Mouse (Mus musculus) lung, postnatal 4 days (tissue): Measurements from ENCODE around the gene Golt1b.
"Not testable (repeated sequence)": the region's sequence is repeated elsewhere in the genome, so short reads cannot be mapped to it uniquely, and the experiment has no call there.

Experiments
- DNase-seq, 2 experiments: peaks; one replicate each; pipeline ENCODE4 v3.0.0; 2021

Golt1b gene

GRCm38 (mm10) chr6:142387011-142387754, at the start of gene Golt1b, which contains the start of gene Recql:
TSS of gene Golt1b (plus strand) at chr6:142387221.
TSS of gene Recql (minus strand) at chr6:142387087.
- DNase-seq = peak; percentile 99

DNA sequence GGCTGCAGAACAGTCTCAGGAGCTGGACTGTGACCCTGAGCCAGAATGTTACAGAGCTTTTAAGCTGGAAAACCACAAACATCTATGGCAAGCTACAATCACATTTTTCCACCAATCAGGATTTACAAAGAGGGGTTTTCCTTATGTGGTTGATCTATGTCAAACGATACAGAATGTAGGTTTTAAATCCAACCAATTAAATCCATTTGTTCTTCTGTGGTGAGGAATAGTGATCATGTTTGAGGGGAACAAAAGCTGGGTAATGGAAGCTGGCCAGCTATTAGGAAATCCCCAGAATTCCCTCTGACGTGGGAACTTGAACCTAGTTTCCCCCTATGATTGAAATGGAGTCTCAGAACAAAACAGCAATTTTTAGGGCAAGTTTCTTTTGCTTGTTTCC, 48.1 kb upstream of the Golt1b start:
- DNase-seq = no peak

- DNase-seq = no peak
Observed at GRCm38 (mm10) chr6:142339576-142339975, 47.4 kb upstream of the Golt1b start.

- peak in 1 of 2 experiments; percentile 56 for DNase-seq
Observed at GRCm38 (mm10) chr6:142343561-142343960, 43.5 kb upstream of the Golt1b start.

DNA sequence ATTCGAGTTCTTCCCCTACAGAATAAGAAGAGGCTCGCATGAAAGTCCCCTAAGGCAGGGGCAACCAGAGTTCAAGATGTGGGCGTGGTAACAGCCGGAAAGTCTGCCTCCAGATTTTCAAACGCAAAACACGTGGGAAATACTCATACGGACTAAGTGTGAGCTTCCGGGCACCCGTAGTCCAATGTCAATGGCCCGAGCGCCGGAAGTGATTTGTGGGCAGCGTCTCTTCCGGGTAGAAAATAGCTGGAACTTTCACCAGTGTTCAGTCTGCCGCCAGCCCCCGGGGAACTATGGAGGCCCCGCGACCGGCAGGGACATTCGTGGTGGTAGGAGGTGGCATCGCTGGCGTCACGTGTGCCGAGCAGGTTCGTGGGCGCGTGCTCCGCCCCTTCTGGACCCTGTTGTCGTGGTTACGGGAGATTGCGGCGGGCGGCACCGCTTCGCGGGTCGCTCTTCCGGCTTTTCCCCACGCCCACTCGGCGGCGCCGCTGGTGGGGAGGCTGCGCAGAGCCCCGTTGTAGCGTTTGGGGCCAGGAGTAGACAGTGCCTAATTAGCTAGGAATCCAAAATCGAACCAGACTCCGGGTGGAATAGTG, 41.5 kb upstream of the Golt1b start, which contains the start of gene Pyroxd1:
Gene Pyroxd1, plus strand, starts transcription at position 215 of the 599 bp plus-strand sequence.
- peak; percentile 86 to 89 for DNase-seq

DNA sequence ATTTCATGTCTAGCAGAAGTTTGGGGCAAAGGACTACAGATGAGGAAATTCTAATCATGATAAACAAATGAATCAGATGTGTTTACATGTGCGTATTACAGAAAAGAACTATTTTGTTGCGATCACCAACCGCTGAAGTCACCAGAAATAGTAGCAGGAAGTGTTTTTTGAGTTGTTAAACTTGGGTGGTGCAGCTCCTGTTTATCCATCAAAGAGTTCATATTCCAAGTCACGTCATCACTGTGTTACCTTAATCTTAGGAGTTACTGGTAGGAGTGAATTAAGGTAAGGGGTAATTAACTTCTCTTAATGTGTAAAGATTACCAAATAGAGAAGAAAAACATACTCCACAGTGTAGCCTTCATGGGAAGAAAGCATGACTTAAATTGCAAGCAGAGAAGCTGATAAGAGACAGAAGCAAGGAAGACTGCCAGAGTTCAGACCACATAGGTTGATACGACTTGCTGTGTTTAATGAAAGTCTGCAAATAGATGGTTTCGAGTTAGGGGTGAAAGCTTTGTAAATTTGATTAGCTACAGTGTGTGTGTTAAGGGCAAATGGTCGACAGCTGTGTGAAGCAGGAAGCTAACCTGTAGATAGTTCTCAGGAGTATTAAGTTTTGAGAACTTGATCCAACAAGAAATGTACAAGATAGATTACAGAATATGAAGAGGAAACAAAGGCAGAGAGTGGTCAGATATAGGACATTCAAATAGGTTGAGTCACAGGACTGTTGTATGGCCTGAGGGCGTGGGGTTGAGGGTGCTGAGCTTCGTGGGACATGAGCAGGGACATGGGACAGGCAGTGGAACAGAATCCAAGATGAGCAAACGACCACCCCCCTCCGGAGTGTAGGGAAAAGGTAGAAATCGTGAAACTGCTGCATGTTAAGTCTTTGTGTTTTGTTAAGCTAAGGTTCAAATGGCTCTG, 40.6 kb upstream of the Golt1b start:
- DNase-seq = no peak

DNA sequence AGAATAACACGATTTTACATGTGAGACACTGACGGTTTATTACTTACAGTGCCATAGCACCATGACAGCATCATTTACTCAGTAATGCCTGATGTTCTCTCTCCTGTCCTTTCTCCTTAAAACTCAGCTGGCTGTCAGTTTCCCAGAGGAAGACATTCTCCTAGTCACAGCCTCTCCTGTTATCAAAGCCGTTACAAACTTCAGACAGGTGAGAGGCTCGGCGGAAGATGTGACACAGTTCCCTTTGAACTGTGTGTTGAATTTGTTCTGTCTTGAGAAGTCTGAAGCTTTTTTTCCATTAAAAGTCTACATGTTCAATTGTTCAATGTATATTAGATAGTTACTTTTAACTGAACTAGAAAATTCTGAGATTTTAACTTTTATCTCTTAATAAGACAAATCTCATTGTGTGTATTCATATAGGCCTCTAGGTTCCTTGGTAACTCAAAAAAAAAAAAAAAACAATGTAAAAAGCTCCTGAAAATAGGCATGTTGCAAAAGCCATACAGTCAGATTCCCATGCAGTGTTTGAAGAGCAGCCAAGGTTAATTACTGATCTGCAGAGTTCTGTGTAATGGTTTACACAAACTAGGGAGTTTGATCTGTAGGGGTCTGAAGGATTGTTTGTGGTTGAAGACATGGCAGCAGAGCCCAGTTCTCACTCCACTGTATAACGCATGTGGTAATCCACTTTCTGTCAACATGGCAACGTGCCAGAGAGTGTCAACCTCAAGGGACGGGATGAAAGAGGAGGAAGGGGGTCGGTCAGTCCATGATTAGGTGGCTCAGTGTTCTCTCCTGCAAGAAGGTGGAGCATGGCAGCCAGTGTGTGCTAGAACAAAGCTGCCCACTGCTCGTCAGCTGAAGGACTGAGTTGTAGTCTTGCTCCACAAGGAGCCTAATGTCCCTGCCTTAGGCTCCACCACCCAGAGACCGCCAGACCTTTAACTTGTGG, 39.3 kb upstream of the Golt1b start:
- DNase-seq = peak; percentile 24 to 30

- not testable (repeated sequence) for DNase-seq
Observed at GRCm38 (mm10) chr6:142352099-142352498, 34.9 kb upstream of the Golt1b start.

GRCm38 (mm10) chr6:142357106-142357505, 29.9 kb upstream of the Golt1b start:
- DNase-seq = no peak

GRCm38 (mm10) chr6:142362036-142362435, 25.0 kb upstream of the Golt1b start:
- DNase-seq = no peak

DNA sequence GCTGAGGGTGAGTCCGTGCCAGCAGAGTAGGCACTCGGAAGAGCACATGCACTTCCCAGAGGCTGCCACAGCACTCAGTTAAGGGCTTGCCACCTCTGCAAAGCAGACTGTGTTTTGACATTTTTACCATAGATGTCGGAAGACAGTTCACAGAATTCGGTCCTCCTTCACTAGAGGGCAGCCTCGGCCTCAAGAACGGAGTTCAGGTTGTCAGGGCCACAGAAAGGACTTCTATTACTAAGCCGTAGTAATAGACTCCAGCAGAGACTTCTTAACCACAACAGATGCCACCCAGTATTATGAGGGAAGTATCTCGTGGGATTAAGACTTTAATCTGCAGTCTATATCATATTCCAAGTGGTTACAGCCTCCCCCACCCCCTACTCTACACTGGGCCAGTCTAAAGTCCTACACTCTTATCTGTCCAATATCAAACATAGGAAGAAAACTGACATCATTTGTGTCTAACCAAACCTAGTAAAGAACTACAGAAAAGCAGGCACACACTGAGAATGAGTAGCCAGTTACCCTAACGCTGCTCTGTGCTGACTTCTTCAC, 23.9 kb upstream of the Golt1b start:
- DNase-seq = no peak

DNA sequence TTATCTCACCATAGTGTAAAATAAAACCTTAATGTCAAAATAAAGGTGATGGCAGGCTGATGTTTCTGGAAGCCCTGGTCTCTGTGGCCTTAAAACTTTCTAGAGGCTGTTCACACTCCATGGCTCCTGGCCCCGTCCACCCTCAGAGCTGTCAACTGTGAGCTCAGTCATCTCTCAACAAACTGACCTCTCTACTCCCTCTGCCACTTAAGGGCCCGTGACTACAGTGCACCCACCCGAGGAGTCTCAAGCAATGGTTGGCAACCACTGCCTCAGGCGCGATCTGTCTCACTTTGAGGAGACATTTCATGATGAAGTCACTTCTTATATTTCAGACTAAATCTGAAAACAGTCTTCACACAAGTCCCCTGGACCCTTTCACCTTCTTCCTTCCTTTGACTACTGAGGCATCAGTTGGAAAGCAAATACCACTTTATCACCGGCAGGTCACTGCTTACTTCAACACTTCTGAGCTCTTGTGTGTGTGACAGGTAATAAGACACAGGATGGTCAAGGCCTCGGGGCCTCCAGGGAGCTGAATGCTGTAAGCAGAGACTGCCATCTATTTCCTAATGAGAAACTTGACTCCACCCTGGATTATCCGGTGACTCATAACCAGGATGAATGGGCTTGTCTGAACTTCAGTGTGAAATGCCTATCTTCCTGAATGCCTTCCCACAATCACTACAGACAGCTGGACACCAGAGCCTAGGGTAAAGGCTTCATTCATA, 21.1 kb upstream of the Golt1b start:
- no peak for DNase-seq

DNA sequence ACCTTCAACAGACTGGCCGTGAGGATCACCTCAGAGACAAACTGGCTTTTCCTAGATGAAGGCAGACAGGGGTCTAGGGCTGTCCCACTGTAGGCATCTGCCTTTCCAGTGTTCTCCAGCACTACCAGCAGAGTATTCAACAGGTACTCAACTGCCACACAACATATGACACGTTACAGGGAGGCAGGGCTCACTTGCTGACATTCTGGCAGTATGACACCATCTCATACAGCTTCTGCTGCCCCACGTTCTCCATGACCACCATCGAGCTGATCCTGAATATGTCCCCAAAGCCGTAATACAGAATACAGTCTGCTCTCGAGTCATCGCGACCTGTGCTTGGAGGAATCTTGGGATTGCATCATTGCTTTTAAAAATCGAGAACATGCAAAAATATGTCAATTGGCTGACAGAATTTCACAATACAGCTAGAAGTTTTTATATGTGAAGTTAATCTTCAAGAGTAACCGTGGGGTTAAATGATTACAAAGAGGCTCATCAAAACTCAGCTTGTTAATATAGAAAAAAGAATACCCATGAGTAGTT, 20.5 kb upstream of the Golt1b start:
- no peak for DNase-seq

DNA sequence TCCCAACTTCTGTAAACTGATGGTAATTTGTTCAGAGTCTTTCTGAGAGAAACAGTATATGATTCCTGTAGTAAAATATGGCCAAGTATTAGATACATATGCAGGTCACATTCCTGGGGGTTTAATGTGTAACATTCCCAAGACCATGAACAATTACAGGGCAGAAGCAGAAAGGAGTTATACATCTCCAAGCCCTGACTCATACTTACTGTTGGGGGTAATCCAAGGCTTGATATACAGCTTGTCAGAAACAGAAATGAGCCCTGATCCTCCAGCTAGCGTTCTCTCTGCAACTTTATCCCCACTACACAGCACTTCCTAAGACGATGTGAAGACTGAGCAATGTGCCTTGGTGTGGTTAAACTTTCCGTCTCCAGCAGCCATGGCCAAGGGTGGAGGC, 19.5 kb upstream of the Golt1b start:
- DNase-seq = no peak

DNA sequence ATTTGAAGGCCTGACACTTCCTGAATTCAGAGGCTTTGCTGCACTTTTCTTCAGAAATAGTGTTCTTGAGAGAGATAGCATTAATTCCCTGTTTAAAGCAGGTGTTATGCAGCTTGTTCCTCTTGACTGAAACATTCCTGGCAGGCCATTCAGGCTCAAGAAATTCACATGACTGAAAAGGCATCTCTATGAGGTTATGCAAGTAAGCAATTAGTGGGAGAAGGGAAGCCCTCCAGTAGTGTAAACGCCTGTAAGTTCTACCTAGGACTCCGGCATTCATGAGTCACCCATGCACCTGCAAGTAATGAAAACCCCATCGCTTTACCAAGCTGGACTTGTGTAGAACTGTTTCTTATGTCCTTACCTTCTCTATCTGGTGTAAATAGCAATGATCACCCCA, 17.5 kb upstream of the Golt1b start:
- DNase-seq = no peak

DNA sequence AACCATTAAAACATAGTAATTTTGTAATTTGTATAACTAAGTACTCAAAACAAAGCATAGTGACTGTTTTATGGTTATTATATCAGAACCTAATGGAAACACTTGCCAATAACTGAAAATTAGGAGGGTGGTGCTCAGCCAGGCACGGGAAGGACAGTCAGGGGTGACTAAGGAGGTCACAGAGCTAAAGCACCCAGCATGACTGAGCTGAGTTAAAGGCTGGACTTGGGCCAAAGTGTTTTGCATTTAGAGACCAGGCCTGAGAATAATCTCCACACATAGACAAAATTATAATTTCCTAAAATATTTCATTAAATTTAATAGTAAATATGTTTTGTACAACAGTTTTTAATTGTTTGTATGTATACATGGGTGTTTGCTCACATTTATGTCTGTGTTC, 9.9 kb upstream of the Golt1b start:
- no peak for DNase-seq

DNA sequence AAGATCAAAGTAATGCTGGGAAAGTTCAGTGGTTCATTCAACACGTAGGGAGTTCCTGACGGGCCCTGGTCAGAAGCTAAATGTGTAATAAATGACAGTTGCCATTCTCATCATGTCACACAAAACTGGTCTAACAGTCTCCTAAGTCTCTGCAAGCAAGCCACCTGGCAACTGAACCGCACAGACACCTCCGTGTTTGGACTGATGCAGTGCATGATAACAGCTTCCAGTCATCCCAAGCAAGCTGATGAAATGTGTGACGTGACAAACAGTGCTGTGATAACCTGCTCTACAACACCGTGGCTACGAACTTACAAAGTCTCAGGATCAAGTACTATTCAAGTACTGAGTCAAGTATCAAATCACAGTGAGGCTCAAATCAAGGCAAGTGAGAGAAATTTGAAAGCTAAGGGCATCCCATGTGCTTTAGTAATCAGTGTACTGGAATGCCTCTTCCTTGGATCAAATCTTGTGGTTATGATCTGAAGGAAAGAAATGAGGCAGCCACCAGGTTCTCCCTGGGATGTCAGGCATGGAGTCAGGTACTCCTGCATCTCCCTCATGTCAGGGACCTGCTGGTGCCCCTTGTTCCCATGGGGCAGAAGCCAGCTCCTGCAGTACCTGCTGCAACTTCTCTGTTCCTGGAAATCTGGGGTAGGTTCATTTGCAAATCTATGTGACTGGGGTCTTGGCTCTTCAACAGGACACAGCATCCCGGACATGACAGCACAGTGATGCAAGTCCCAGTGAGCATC, 8.3 kb upstream of the Golt1b start:
- DNase-seq = no peak

DNA sequence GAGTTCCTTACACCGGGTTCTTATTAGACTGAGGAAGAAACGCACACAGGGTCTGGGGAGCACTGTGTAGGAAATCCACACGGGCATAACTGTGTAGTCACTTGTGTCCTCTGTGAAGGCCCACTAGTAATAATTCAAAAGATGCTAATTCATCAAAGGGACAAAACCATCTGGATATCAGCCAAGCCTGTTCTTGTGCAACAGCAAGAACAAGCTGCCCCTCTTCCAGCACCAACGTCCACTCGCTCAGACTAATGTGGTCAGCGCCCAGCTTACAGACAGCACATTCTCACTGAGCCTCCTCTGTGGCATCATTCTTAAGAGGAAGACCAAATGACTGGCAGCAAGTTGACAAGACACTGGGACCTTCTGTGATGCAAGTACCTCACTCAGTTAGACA, 7.1 kb upstream of the Golt1b start:
- no peak for DNase-seq

DNA sequence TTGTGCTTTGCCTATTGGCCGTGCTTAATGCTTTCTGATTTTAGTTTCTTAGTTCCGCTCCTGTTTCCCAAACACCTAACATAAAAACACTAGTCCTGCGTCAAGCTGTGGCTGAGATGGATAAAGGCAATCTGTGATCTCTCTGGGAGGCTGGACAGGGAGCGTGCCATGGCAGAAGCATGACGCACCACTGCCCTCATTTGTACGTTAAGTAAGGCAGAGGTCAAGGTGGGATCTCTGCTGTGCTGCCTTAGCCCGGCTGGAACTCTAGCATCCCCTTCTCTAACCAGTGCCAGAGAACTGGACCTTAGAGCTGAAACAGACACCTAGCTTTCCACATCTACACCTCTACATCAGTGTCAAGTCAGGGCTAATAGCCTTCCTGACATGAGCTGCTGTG, 5.4 kb upstream of the Golt1b start:
- DNase-seq = no peak

- DNase-seq = no peak
Observed at GRCm38 (mm10) chr6:142384521-142384920, 2.5 kb upstream of the Golt1b start.
